Mouse (Mus musculus): ENCODE data around the gene Atrx.
"Not testable (repeated sequence)": the region's sequence is repeated elsewhere in the genome, so short reads cannot be mapped to it uniquely, and the experiment has no call there.

The Atrx gene

GRCm38 (mm10) chrX:105928861-105929477 lies at the start of gene Atrx:
TSS of gene Atrx (minus strand) at chrX:105929403.
- DNase-seq (ENCODE audit: low spot score in 2 of 2) = peak; percentile 41 to 42

DNA sequence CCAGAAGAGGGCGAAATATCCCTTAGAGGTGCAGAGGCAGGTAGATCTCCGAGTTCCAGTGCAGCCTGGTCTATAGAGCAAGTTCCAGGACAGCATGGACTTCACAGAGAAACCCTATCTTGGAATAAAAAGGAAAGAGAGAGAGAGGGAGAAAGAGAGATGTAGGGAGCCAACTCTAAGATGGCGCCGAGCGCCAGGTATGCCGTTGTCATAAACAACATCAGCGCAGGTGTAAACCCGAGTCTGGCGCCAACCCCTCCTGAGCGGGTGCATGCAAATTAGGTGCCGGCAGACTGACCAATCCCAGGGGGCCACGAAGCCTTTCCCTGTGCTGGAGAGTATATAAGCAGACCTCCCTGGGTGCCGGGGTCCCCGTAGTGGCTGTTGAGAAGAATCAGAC lies 27.9 kb upstream of the Atrx start:
- DNase-seq (ENCODE audit: low spot score in 2 of 2) = not testable (repeated sequence)

GRCm38 (mm10) chrX:105953999-105954398 lies 24.8 kb upstream of the Atrx start:
- no peak for DNase-seq (ENCODE audit: low spot score in 2 of 2)

- no peak for DNase-seq (ENCODE audit: low spot score in 2 of 2)
These were observed 17.2 kb upstream of the Atrx start for GRCm38 (mm10) chrX:105946357-105946756.

DNA sequence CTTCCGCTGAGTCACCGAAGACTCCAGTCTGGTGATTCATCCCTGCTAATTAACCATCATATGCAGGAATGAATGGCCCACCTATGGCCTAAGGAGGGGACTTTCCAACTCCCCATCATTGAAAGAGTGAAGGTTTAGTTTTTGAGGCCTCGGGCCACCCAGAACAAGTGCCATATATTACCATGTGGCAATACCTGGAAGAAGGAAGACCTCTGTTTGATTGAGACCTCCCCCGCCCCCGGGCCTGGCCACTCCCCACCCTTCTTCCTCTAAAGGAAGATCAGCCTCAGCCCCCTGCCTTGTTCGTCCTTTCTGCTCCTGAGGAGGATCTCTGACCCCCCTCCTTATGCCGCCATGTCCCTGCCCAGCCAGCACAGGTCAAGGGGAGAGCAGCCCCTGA lies 10.0 kb upstream of the Atrx start:
- no peak for DNase-seq (ENCODE audit: low spot score in 2 of 2)

DNA sequence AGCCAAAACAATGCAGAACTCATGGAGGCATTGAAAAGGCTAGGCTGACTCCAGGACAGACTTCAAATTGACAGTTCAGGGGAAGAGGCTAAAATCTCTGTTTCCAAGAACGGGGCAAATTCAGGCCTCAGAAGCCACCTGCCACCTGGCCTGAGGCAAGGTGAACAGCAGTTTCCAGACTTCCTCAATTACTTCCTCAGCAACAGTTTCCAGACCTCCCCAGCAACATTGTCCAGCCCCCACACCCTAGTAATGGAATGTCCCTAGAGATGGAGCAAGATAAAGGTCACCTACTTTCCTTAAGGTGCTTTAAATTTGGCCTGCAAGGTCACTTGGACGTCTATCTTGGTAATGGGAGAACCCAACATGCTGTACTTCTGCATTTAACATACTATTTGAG lies 8.5 kb upstream of the Atrx start:
- DNase-seq (ENCODE audit: low spot score in 2 of 2) = no peak

DNA sequence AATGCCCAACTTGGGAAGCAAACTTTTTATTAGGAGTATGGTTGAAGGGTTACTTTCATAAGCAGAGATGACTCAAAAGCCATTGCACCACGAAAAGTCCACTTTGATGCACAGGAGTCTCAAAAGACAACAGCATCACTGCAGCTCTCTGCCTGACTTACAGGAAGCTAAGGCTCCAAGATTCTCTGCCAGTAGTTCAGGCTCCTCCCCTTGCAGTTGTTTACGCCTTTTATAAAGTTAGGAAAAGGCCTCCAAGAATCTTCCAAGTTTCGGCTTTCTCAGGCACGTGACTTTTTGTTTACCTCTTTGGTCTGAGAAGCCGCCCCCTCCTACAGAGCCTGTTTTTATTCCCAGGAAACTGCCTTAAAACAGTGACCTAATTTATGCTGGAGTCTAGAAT lies 5.1 kb upstream of the Atrx start:
- no peak for DNase-seq (ENCODE audit: low spot score in 2 of 2)

GRCm38 (mm10) chrX:105929478-105930038 lies 355 bp upstream of the Atrx start:
- no peak for DNase-seq (ENCODE audit: low spot score in 2 of 2)

GRCm38 (mm10) chrX:105927941-105928860 lies 1.0 kb downstream of the Atrx start:
- peak in 1 of 2 experiments; percentile 5 for DNase-seq (ENCODE audit: low spot score in 2 of 2)

DNA sequence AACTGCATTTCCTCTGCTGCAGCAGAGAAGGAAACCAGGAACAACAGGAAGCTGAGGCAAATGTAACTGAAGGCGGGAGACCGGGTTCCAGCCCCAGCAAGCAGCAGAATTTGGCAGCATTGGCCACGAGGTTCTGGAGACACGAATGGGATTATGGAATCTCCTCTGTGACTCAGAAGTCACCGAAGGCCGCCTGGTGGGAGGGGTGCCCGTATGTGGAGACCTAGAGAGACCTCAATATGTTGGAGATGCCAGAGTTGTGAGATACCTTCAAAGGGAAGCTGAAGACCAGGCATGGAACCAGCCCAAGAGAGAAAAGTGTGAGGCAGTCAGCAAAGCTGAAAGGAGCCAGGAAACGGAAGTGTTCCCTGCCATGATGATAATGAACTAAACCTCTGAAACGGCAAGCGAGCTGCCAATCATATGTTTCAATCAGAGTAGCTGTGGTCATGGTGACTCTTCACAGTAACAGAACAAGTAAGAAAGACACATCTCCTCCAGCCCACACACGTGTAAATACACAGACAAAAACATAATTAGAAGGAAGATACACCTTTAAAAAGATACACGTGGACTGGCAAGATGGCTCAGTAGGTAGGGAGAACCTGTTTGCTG lies 3.0 kb downstream of the Atrx start:
- DNase-seq (ENCODE audit: low spot score in 2 of 2) = no peak

DNA sequence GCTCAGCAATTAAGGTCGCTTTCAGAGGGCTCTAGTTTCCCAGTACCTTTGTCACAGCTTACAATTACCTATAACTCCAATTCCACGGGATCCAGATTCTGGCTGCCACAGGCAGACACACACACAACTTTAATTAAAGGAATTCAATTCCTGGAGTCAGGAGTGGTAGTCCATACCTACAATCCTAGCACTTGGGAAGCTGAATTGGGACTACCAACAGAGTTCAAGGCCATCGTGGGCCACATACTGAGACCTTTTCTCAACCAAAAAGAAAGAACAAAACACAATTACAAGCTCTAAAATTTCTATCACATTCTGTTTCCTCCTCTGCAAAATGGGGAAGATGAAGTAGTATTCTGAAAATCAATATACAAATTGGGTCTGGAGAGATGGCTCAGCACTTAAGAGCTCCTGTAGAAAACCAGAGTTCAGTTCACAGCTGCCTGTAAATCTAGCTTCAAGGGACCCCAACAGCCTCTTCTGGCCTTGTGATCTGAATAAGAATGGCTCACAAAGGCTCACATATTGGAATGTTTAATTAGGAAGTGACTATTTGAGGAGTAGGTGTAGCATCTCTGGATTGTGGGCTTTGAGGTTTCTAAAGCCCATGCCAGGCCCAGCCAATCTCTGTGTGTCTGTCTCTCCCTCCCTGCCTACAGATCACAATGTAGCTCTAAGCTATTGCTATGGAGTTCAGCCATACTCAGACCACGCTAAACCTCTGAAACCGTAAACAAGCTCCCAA lies 4.7 kb downstream of the Atrx start:
- no peak for DNase-seq (ENCODE audit: low spot score in 2 of 2)

- DNase-seq (ENCODE audit: low spot score in 2 of 2) = no peak
These were observed 5.3 kb downstream of the Atrx start for GRCm38 (mm10) chrX:105923896-105924295.

GRCm38 (mm10) chrX:105922986-105923385 lies 6.2 kb downstream of the Atrx start:
- not testable (repeated sequence) for DNase-seq (ENCODE audit: low spot score in 2 of 2)

- peak in 1 of 2 experiments; percentile 24 for DNase-seq (ENCODE audit: low spot score in 2 of 2)
These were observed 7.8 kb downstream of the Atrx start for GRCm38 (mm10) chrX:105921421-105921820.

DNA sequence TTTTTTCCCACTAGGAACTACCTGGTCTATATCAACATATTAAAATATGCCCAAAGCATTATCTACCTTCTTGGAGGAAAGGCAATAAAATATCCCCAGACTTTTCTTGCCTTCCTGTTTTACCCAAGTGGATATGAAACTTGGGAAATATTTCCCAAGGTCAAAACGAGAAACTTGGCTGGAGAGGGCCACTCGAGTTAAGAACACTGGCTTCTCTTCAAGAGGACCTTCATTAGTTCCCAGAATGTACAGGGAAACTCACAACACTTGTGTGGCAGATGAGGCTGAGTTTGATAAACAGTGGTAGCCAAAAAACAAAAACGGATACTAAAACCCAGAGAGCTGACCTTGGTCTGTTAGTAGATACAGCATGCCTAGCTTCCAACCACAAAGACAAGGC lies 17.5 kb downstream of the Atrx start:
- DNase-seq (ENCODE audit: low spot score in 2 of 2) = no peak

DNA sequence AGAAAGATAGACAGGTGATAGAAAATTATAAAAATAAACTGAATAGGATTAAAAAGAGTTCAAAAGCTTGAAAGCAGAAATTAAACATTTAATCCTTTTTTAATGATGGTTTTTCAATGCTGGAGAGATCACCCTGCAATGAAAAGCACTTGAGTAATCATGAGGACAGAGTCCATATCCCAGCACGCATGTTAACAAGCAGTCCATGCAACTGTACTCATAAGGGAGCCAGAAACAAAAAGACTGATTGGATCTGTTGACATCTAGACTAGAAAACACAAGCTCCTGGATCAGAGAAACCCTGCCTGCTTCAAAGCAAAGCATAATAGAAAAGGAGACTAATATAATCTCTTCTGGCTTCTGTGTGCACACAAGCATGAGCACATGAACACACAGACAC lies 27.6 kb downstream of the Atrx start:
- no peak for DNase-seq (ENCODE audit: low spot score in 2 of 2)

GRCm38 (mm10) chrX:105886921-105887320 lies 42.3 kb downstream of the Atrx start:
- DNase-seq (ENCODE audit: low spot score in 2 of 2) = no peak

- no peak for DNase-seq (ENCODE audit: low spot score in 2 of 2)
These were observed 64.8 kb downstream of the Atrx start for GRCm38 (mm10) chrX:105864367-105864766.

DNA sequence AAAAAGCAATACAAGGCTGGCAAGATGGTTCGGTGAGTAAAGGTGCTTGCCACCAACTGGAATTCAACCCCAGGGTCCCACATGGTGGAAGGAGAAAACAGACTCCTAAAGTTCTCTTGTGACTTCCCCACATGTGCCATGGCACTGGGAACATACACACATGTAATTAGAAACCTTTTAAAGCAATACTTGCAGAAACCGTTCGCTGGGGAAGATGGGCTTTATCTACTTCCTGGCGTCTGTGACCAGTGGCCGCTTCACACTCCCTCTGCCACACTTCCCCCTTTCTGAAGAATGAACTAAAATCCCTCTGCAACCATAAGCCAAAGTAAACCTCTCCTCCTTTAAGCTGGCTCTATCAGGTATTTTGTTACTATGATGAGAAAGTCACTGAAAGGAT lies 104.7 kb downstream of the Atrx start:
- no peak for DNase-seq (ENCODE audit: low spot score in 2 of 2)

GRCm38 (mm10) chrX:105794806-105795403 lies 134.3 kb downstream of the Atrx start:
- DNase-seq (ENCODE audit: low spot score in 2 of 2) = no peak

- no peak for DNase-seq (ENCODE audit: low spot score in 2 of 2)
These were observed 155.9 kb downstream of the Atrx start for GRCm38 (mm10) chrX:105773281-105773680.

All from frontal cortex, postnatal 25 days (tissue).